Mouse (Mus musculus) inflammation-experienced regulatory T-cells, adult 6 months (primary cell): ENCODE measurements at regions not wholly inside any gene's neighbourhood (a gene's known extent, or its start where the extent isn't known, plus 50 kb on each side); places are given as distances from the start of the nearest gene placed in this dataset.

Experiments used
- ATAC-seq: one replicate; pipeline ENCODE4 v1.8.0; 2017

- ATAC-seq = no peak
Measured at GRCm38 (mm10) chr14:115015299-115015698, 76.7 kb upstream of the Gpc5 start.

- peak; percentile 98 for ATAC-seq
Measured at GRCm38 (mm10) chr14:115017410-115018153, 74.4 kb upstream of the Gpc5 start.

DNA sequence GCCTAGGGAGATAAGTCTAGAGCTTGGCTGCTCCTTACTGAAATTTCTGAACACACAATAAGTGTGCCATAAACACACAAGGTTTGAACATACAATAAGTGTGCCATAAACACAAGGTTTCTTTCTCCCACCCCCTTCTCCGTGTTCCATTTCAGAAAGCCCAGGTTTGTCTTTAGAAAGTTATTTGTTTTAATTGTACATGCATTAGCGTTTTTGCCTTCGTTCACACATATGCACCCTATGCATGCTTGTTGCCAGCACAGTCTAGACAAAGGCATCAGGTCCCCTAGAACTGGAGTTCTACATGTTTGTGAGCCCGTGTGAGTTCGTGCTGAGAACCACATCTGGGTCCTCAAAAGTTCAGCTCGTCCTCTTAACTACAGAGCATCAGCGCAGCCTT is 64.0 kb upstream of the Gpc5 start:
- ATAC-seq = no peak

DNA sequence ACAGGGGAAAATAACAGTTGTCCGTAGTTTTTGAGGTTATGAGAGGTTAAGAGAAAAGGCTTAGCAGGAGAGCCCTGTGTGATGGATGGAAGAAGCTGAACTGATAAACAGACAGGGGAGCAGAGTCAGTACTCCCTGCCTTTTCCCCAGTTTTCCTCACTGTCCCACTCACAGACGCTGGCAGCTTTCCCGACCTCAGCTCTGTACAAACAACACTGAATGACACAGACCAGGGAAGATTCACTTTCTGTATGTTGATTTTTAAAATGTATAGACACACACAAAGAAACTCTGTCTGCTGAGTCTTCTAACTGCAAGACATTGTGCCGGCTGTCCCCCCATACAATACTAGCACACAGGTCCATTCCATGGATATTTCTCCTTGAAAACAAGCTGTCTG is 60.3 kb upstream of the Gpc5 start:
- no peak for ATAC-seq

DNA sequence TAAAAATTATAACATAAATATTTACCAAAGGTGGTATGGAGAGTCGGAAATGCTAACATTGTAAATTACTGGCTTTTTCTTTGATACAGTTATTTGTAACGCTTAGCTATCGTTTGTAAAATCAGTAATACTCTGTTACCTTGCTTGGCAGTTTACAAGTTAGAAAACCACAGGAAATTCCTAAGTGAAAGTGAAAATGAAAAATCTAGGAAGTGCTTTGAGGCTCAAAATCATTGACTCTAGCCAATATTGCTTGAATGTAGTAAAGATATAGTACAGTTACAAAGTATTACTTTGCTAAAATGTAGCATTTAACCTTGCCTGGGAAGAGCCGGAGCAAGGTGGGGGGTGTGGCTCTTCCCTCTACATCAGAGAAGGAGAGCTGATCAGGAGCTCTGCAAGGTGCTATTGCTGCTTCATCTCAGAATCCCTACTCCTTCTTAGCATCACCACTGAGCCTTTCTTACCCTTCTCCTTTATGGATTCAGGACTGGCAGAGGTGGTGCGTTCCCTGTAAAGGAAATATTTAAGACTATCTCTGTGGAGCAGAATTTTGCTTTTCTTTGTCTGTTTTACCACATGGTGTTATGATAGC is 58.5 kb upstream of the Gpc5 start:
- peak; percentile 73 for ATAC-seq

GRCm38 (mm10) chr14:115034718-115035437 is 57.1 kb upstream of the Gpc5 start:
- ATAC-seq = no peak

- ATAC-seq = no peak
Measured at GRCm38 (mm10) chr14:115037086-115037793, 54.8 kb upstream of the Gpc5 start.

DNA sequence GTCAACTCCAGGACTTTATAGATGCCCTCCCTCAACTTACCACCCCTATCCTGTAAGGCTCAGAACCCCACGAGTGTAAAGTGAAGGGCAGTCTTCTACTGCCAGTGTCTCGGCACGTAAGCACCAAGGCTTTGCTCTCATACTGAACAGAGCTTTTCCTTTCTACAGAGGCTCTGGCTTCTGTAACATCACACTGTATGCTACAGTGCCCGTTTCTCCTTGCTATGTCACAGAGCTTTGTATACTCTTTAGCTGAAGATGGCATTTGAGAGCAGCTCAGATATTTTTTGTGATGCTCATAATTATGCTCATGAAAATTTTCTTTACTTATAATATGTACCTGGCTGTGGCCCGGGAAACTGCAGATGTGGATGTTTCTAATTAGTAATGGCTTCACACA is 53.2 kb upstream of the Gpc5 start:
- no peak for ATAC-seq

- ATAC-seq = no peak
Measured at GRCm38 (mm10) chr14:115039524-115039923, 52.5 kb upstream of the Gpc5 start.

GRCm38 (mm10) chr14:115040091-115040571 is 51.9 kb upstream of the Gpc5 start:
- peak; percentile 12 for ATAC-seq

DNA sequence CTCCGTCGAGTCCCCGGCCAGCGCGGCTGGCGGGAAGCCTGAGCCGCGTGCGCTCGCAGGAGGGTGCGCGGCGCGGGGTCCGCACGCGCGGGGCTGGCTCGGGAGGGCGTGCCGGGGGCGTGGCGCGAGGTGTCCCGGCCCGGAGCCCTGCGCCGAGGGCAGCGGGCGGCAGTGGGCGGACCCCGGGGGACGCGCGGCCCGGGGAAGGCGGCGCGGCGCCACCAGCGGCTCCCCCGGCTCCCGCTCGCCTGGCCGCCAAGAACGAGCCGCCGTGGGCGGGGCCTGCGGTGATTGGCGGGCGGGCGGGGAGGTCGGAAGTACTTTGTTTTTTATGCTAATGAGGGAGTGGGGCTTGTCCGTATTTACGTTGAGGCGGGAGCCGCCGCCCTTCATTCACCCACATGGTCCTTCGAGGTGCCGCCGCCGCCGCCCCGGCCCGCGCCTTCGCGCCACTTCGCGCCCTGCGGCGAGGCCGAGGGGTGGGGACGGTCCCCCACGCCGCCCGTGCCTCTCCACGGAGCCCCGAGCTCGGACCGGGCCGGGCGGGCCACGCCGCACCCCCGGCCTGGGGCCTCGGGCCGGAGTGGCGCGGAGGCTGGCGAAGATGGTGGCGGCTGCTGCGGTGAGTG is 51.3 kb upstream of the Gpc5 start:
- peak; percentile 74 for ATAC-seq

DNA sequence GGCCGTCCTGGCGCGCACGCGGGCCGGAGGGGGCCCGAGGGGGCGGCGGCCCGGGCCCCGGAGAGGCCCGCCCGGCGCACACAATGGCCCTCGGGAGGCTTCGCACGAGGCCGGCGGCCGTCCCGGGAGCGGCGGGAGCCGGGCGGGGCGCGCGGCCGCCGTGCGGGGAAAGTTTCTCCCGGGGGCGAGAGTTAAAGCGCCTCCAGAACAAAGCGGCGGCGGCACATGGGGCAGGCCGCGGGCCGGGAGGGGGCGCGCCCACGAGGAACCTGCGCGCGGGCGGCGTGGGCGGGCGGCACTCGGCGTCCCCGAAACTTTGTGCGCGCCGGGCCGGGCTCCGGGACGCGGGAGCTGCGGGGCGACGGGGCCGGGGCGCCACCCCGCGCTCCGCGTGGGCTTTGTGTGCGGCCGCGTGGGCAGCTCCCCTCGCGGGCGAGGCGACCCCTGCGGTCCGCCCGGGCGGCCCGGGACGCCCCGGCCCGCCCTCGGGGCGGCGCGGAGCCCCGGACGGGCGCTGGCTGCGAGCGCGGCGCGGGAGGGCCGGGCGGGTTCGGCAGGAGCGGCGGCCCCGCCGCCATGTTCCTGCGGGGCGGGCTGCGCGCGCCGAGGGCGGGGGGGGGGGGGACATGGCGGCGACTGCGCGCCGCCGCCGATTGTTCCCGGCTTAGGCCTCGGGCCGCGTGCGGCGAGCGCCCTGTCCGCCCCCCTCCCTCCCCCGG is 50.5 kb upstream of the Gpc5 start:
- peak; percentile 2 for ATAC-seq

GRCm38 (mm10) chr14:115042055-115042564 is 49.9 kb upstream of the Gpc5 start:
- ATAC-seq = peak; percentile 68
